In genomic region chr2:110063131-110063530, GRCm38 (mm10) we compare ENCODE assay signal across 11 mouse cellular contexts. TPM values are rescaled to one million over a fixed set of nuclear protein-coding genes. Genes with fewer than 3 reads are reported as not detected.
DNase-seq lines count a peak whose midpoint lies in the region; ATAC-seq and TF ChIP-seq lines count a peak whose summit lies in the region.
"Had no signal": no experiment of that assay in that cellular context is flagged by ENCODE, and none has a peak within 500 bp of the region (broad histone marks: within the 10 kb centered on the region; RNA-seq: fewer than 3 reads in every experiment).

No protein-coding gene starts in this region.

- DNase-seq in cerebellum, adult 9-10 months: peak; percentile 6
- DNase-seq in cerebellum, adult 2 months: no peak
- DNase-seq in kidney, postnatal 0 days (ENCODE audit: low spot score): peak; percentile 47
- no peak for DNase-seq in kidney, adult 18-20 months
- no peak for DNase-seq in midbrain, postnatal 0 days (ENCODE audit: low spot score)
- DNase-seq in midbrain, embryonic 14.5 days: no peak
- DNase-seq in hindbrain, embryonic 14.5 days (ENCODE audit: low spot score): no peak
- DNase-seq in spleen, postnatal 14 days (ENCODE audit: low spot score in 2 of 2): no peak
- DNase-seq: cerebellum, adult 11-12 months; gastrocnemius, postnatal 14 days had no signal

- no peak for TF ChIP-seq POLR2A in cerebellum, adult 2 months (IDR thresholded peaks at IDR 0.05; ENCODE audit: borderline replicate concordance, insufficient read depth, low read length)

- H3K4me1 ChIP-seq in cerebellum, adult 2 months (ENCODE audit: control insufficient read depth, insufficient read depth, low read length): no peaks in the 10 kb centered on the region
- no peaks in the 10 kb centered on the region; the same call in 1 of the 2 replicates for H3K4me1 ChIP-seq in kidney, postnatal 0 days (replicated peaks; ENCODE audit: insufficient read depth, low read length)
- no peaks in the 10 kb centered on the region for H3K4me1 ChIP-seq in midbrain, postnatal 0 days (ENCODE audit: insufficient read depth, low read length)
- H3K4me1 ChIP-seq in midbrain, embryonic 14.5 days (ENCODE audit: control insufficient read depth, insufficient read depth, low read length): no peaks in the 10 kb centered on the region
- H3K4me1 ChIP-seq in hindbrain, embryonic 14.5 days (replicated peaks; ENCODE audit: control insufficient read depth, insufficient read depth, low read length): no peaks in the 10 kb centered on the region
- H3K4me1 ChIP-seq: intestine, embryonic 15.5 days had no signal

- H3K36me3 ChIP-seq in kidney, postnatal 0 days (ENCODE audit: insufficient read depth, low read length): no peaks in the 10 kb centered on the region
- no peaks in the 10 kb centered on the region for H3K36me3 ChIP-seq in midbrain, postnatal 0 days (ENCODE audit: insufficient read depth, low read length)
- H3K36me3 ChIP-seq in midbrain, embryonic 14.5 days (ENCODE audit: control insufficient read depth, insufficient read depth, low read length): no peaks in the 10 kb centered on the region
- no peaks in the 10 kb centered on the region for H3K36me3 ChIP-seq in hindbrain, embryonic 14.5 days (replicated peaks; ENCODE audit: control insufficient read depth, insufficient read depth)
- H3K36me3 ChIP-seq: intestine, embryonic 15.5 days had no signal

- no peak overlapping the region for H3K9ac ChIP-seq in kidney, postnatal 0 days (ENCODE audit: low read depth, low read length)
- no peak overlapping the region for H3K9ac ChIP-seq in midbrain, postnatal 0 days (replicated peaks; ENCODE audit: low read length, poor library complexity, severe bottlenecking)
- no peak overlapping the region for H3K9ac ChIP-seq in midbrain, embryonic 14.5 days (replicated peaks; ENCODE audit: low read length)
- H3K9ac ChIP-seq in hindbrain, embryonic 14.5 days: no peak overlapping the region
- H3K9ac ChIP-seq: intestine, embryonic 15.5 days had no signal

- H3K4me3 ChIP-seq in cerebellum, adult 2 months (replicated peaks; ENCODE audit: insufficient read depth, low read depth, low read length): no peak overlapping the region
- no peak overlapping the region for H3K4me3 ChIP-seq in kidney, postnatal 0 days (replicated peaks; ENCODE audit: low read depth, low read length)
- no peak overlapping the region for H3K4me3 ChIP-seq in midbrain, postnatal 0 days (ENCODE audit: low read depth, low read length)
- H3K4me3 ChIP-seq in midbrain, embryonic 14.5 days (replicated peaks; ENCODE audit: low read depth, low read length): no peak overlapping the region
- no peak overlapping the region for H3K4me3 ChIP-seq in hindbrain, embryonic 14.5 days (replicated peaks; ENCODE audit: low read length)
- H3K4me3 ChIP-seq: intestine, embryonic 15.5 days had no signal

- no peak for TF ChIP-seq CTCF in cerebellum, adult 2 months (IDR thresholded peaks at IDR 0.05; ENCODE audit: borderline replicate concordance, insufficient read depth, low read depth, low read length)
- peak; percentile 61 for TF ChIP-seq CTCF in kidney, postnatal 0 days (IDR thresholded peaks at IDR 0.05; ENCODE audit: low read depth)
- TF ChIP-seq CTCF in midbrain, postnatal 0 days (IDR thresholded peaks at IDR 0.05): peak; percentile 30

- no peaks in the 10 kb centered on the region for H3K9me3 ChIP-seq in kidney, postnatal 0 days (replicated peaks; ENCODE audit: low read length)
- H3K9me3 ChIP-seq in midbrain, postnatal 0 days (ENCODE audit: low read length): no peaks in the 10 kb centered on the region
- H3K9me3 ChIP-seq in midbrain, embryonic 14.5 days (ENCODE audit: control insufficient read depth, low read length): no peaks in the 10 kb centered on the region
- H3K9me3 ChIP-seq in hindbrain, embryonic 14.5 days (ENCODE audit: control insufficient read depth, low read length): no peaks in the 10 kb centered on the region
- H3K9me3 ChIP-seq: intestine, embryonic 15.5 days had no signal

- H3K27ac ChIP-seq in cerebellum, adult 2 months (ENCODE audit: insufficient read depth, low read length): no peak overlapping the region
- H3K27ac ChIP-seq in kidney, postnatal 0 days: no peak overlapping the region
- H3K27ac ChIP-seq in midbrain, postnatal 0 days (ENCODE audit: low read depth, low read length): no peak overlapping the region
- no peak overlapping the region for H3K27ac ChIP-seq in midbrain, embryonic 14.5 days (replicated peaks; ENCODE audit: low read depth, low read length)
- H3K27ac ChIP-seq in hindbrain, embryonic 14.5 days: no peak overlapping the region
- H3K27ac ChIP-seq: intestine, embryonic 15.5 days had no signal

- WGBS in cerebellum, adult 2 months: 91% methylated on average over 1 of the region's 1 CpGs
- WGBS in kidney, postnatal 0 days: 95% methylated on average over 1 of the region's 1 CpGs
- whole genome bisulfite sequencing in midbrain, postnatal 0 days: 92% methylated on average over 1 of the region's 1 CpGs
- WGBS in midbrain, embryonic 14.5 days: 93% methylated on average over 1 of the region's 1 CpGs
- 91% methylated on average over 1 of the region's 1 CpGs for WGBS in hindbrain, embryonic 14.5 days

- H3K27me3 ChIP-seq in cerebellum, adult 2 months (ENCODE audit: control insufficient read depth, insufficient read depth, low read length): no peaks in the 10 kb centered on the region
- H3K27me3 ChIP-seq in kidney, postnatal 0 days (ENCODE audit: insufficient read depth, low read length): no peaks in the 10 kb centered on the region
- H3K27me3 ChIP-seq in midbrain, postnatal 0 days (ENCODE audit: insufficient read depth, low read length): no peaks in the 10 kb centered on the region
- no peaks in the 10 kb centered on the region for H3K27me3 ChIP-seq in midbrain, embryonic 14.5 days (ENCODE audit: control insufficient read depth, insufficient read depth, low read length)
- no peaks in the 10 kb centered on the region for H3K27me3 ChIP-seq in hindbrain, embryonic 14.5 days (ENCODE audit: control insufficient read depth, insufficient read depth, low read length)
- H3K27me3 ChIP-seq: intestine, embryonic 15.5 days had no signal

- H3K4me2 ChIP-seq in kidney, postnatal 0 days (ENCODE audit: low read length): no peak overlapping the region
- no peak overlapping the region for H3K4me2 ChIP-seq in midbrain, postnatal 0 days (ENCODE audit: low read depth, low read length, poor library complexity, severe bottlenecking)
- no peak overlapping the region for H3K4me2 ChIP-seq in midbrain, embryonic 14.5 days (ENCODE audit: low read length)
- H3K4me2 ChIP-seq in hindbrain, embryonic 14.5 days (replicated peaks): no peak overlapping the region
- H3K4me2 ChIP-seq: intestine, embryonic 15.5 days had no signal

- no peak for ATAC-seq in kidney, postnatal 0 days (replicated peaks; ENCODE audit: low FRiP score, low read depth)
- ATAC-seq in midbrain, postnatal 0 days (ENCODE audit: low FRiP score): no peak
- ATAC-seq in midbrain, embryonic 14.5 days (ENCODE audit: low FRiP score, low TSS enrichment): no peak
- ATAC-seq in hindbrain, embryonic 14.5 days (ENCODE audit: low FRiP score): no peak
- ATAC-seq: intestine, embryonic 15.5 days had no signal

RNA-seq across cellular contexts. Expression of gene Ccdc34, which starts 45.5 kb away (rescaled TPM):
- 10.8 and 12.0 TPM in 2 replicates for polyA plus RNA-seq in cerebellum, adult 2 months (2012; rRNA removed)
- 42.7 and 45.1 TPM in 2 replicates for polyA plus RNA-seq in kidney, postnatal 0 days (2015; fragmentation: Nextera tagmentation; extraction: Ambion mirVana)
- 19.8 and 22.5 TPM in 2 replicates for total RNA-seq in midbrain, postnatal 0 days (2014; rRNA removed)
- polyA plus RNA-seq in midbrain, postnatal 0 days (2015; fragmentation: Nextera tagmentation; extraction: Ambion mirVana): 27.7 and 28.9 TPM in 2 replicates
- 30.1 and 31.8 TPM in 2 replicates for polyA plus RNA-seq in midbrain, embryonic 14.5 days (2014; fragmentation: Nextera tagmentation; extraction: Ambion mirVana)
- 27.3 and 29.9 TPM in 2 replicates for polyA plus RNA-seq in hindbrain, embryonic 14.5 days (2014; fragmentation: Nextera tagmentation; extraction: Ambion mirVana)

Comparison
In these comparisons a context has a peak if more than half of its experiments do, and no peak if none do; other contexts are left out.
1. DNase-seq: peak in cerebellum, adult 9-10 months (single experiment) and kidney, postnatal 0 days (single experiment); none in cerebellum, adult 2 months (0 of 2), kidney, adult 18-20 months (single experiment), midbrain, postnatal 0 days (single experiment), midbrain, embryonic 14.5 days (single experiment), hindbrain, embryonic 14.5 days (single experiment) and spleen, postnatal 14 days (0 of 2).